Mouse (Mus musculus) liver, embryonic 14.5 days (tissue): Measurements from ENCODE around the gene Sesn2.

ENCODE experiments used
- CTCF ChIP-seq: IDR thresholded peaks from 2 replicates; pipeline ENCODE4 v1.5.1; 2016; ENCODE audit warnings: antibody characterized with exemption, low read depth, control low read depth
- EP300 ChIP-seq: IDR thresholded peaks from 2 replicates; pipeline ENCODE4 v1.6.1; 2016; ENCODE audit warnings: antibody characterized with exemption, low read depth

DNA sequence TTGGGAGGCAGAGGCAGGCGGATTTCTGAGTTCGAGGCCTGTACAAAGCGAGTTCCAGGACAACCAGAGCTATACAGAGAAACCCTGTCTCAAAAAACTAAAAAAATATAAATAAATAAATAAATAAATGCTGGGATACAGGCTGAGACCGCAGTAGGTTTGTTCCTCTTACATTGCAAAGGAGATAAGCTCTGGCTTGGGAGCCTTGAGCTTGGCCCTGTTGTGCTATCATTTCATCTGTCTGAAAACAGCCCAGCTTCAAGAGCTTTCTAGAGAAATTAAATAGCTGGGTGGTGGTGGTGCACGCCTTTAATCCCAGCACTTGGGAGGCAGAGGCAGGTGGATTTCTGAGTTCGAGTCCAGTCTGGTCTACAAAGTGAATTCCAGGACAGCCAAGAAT is 8.7 kb downstream of the Sesn2 start:
- TF ChIP-seq CTCF (no peak), EP300 (no peak)
